Mouse (Mus musculus): ENCODE data around the gene Tdgf1. TPM values are rescaled to one million over a fixed set of nuclear protein-coding genes. Genes with fewer than 3 reads are reported as not detected.

Gene Tdgf1
- polyA plus RNA-seq (2012; rRNA removed) (not detected in 2 replicates), polyA plus RNA-seq (2014; fragmentation: Nextera tagmentation; extraction: Ambion mirVana) (not detected in 2 replicates)

DNA sequence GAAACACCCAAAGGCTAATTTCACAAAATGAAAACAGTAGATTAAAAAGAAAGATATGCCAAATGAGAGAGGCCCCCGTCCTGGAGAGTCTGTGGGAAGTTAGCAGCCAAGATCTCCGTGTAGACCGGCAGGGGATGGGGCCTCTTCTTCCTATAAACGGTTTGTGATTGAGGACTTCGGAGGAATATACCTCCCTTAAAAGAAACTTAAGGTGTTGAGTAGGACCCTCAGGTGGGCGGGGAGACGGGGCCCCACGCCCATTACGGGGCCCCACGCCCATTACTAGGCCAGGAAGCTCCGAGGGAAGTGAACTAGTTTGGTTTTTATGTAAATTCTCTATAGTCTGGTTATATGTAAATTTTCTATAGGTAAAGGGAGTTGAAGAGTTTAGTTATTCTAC is at the start of gene Tdgf1:
Tdgf1 (minus strand) TSS at position 233 of the 400 bp plus-strand sequence.
- no peak within 1 kb of the TSS for H3K4me2 ChIP-seq (ENCODE audit: low read depth)
- no peak within 1 kb of the TSS for H3K27ac ChIP-seq
- peaks cover 0 to 8% of the 10 kb centered on the region in 2 experiments; a peak in 2 of 4 replicates for H3K4me1 ChIP-seq (replicated peaks; ENCODE audit: control insufficient read depth in 2 of 2, insufficient read depth in 2 of 2, low read length in 1 of 2)
- ATAC-seq (ENCODE audit: insufficient read depth) (no peak), DNase-seq (ENCODE audit: low read depth in 3 of 3, low spot score in 3 of 3) (no peak)
- H3K9me3 ChIP-seq (ENCODE audit: control insufficient read depth, low read length), result no peaks in the 10 kb centered on the region
- 11% methylated on average over 11 of the region's 11 CpGs for WGBS (ENCODE audit: insufficient replicate concordance)
- peaks cover 25% of the 10 kb centered on the region for H3K27me3 ChIP-seq (ENCODE audit: control insufficient read depth, insufficient read depth, low read length)
- H3K9ac ChIP-seq (replicated peaks), result no peak within 1 kb of the TSS
- no peak within 1 kb of the TSS for H3K4me3 ChIP-seq (ENCODE audit: insufficient read depth in 1 of 2, low read depth in 2 of 2, low read length in 2 of 2)
- H3K36me3 ChIP-seq (replicated peaks; ENCODE audit: control insufficient read depth, insufficient read depth, low read depth), result no peaks in the 10 kb centered on the region
- TF ChIP-seq CTCF (IDR thresholded peaks at IDR 0.05; ENCODE audit: low read depth) (no peak), EP300 (IDR thresholded peaks at IDR 0.05; ENCODE audit: low read depth) (no peak)

DNA sequence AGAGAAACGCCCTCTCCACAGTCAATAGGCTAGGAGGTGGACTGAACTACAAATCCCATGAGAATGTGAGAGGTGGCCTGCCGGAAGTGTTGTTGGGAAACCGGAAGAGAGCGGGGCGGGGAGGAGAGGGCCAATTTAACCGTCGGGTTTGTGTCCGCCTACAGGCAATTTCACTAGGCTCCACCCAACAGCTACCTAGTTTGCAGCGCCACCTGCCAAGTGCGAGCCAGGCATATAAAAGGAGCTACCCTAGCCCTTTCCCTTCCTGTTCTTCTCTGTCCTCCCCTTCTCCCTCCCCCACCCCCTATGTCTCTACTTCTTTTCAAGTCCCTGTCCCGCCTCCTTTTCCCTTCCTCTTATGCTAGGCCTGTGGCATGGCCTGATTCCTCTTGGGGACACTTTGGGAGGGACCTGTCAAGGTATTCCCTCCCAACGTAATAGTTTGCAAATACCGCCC is 48.8 kb upstream of the Tdgf1 start:
- no peaks in the 10 kb centered on the region for H3K36me3 ChIP-seq (replicated peaks; ENCODE audit: control insufficient read depth, insufficient read depth, low read depth)
- TF ChIP-seq EP300 (IDR thresholded peaks at IDR 0.05; ENCODE audit: low read depth) (no peak), CTCF (IDR thresholded peaks at IDR 0.05; ENCODE audit: low read depth) (peak; percentile 58)
- 10% methylated on average over 13 of the region's 13 CpGs for WGBS (ENCODE audit: insufficient replicate concordance)
- H3K27me3 ChIP-seq (ENCODE audit: control insufficient read depth, insufficient read depth, low read length), result no peaks in the 10 kb centered on the region
- DNase-seq (ENCODE audit: low read depth in 3 of 3, low spot score in 3 of 3), result peak; percentile 66 to 70 (median 68)
- H3K9me3 ChIP-seq (ENCODE audit: control insufficient read depth, low read length), result no peaks in the 10 kb centered on the region
- H3K4me3 ChIP-seq (ENCODE audit: insufficient read depth in 1 of 2, low read depth in 2 of 2, low read length in 2 of 2), result peak overlapping the region; percentile 29 to 54
- peak overlapping the region; percentile 63 for H3K4me2 ChIP-seq (ENCODE audit: low read depth)
- peak; percentile 67 for ATAC-seq (ENCODE audit: insufficient read depth)
- H3K27ac ChIP-seq, result no peak overlapping the region; the same call in 1 of the 2 replicates
- H3K4me1 ChIP-seq (replicated peaks; ENCODE audit: control insufficient read depth in 2 of 2, insufficient read depth in 2 of 2, low read length in 1 of 2), result peaks cover 0 to 12% of the 10 kb centered on the region in 2 experiments; a peak in 2 of 4 replicates
- peak overlapping the region; percentile 13; the same call in 1 of the 2 replicates for H3K9ac ChIP-seq (replicated peaks)

DNA sequence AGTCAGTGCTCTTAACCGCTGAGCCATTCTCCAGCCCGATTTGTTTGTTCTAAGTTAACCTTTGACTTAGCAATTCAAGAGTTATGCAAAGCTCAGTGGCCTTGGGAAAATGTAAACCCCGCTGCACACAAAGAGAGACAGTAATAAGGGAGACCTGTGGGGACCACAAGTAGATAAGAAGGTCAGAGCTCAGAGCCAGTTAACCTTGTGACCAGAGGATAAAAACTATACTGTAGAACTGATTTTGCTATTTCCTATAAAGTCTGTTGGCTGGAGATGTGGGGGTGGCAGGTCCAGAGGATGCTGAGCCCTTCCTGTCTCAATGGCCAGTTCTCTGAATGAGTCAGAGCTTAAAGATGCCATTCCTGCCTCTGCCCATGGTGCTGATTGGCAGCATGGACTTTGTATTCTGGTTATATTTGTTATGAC is 47.3 kb upstream of the Tdgf1 start:
- no peaks in the 10 kb centered on the region for H3K36me3 ChIP-seq (replicated peaks; ENCODE audit: control insufficient read depth, insufficient read depth, low read depth)
- H3K4me3 ChIP-seq (ENCODE audit: insufficient read depth in 1 of 2, low read depth in 2 of 2, low read length in 2 of 2), result no peak overlapping the region
- DNase-seq (ENCODE audit: low read depth in 3 of 3, low spot score in 3 of 3) (peak; percentile 28 to 39 (median 34)), ATAC-seq (ENCODE audit: insufficient read depth) (peak; percentile 42)
- no peak overlapping the region for H3K4me2 ChIP-seq (ENCODE audit: low read depth)
- no peak overlapping the region for H3K27ac ChIP-seq
- H3K27me3 ChIP-seq (ENCODE audit: control insufficient read depth, insufficient read depth, low read length), result no peaks in the 10 kb centered on the region
- no peaks in the 10 kb centered on the region for H3K9me3 ChIP-seq (ENCODE audit: control insufficient read depth, low read length)
- TF ChIP-seq CTCF (IDR thresholded peaks at IDR 0.05; ENCODE audit: low read depth) (no peak), EP300 (IDR thresholded peaks at IDR 0.05; ENCODE audit: low read depth) (no peak)
- 34% methylated on average over 3 of the region's 3 CpGs for WGBS (ENCODE audit: insufficient replicate concordance)
- H3K9ac ChIP-seq (replicated peaks), result no peak overlapping the region
- peaks cover 0 to 12% of the 10 kb centered on the region in 2 experiments; a peak in 2 of 4 replicates for H3K4me1 ChIP-seq (replicated peaks; ENCODE audit: control insufficient read depth in 2 of 2, insufficient read depth in 2 of 2, low read length in 1 of 2)

DNA sequence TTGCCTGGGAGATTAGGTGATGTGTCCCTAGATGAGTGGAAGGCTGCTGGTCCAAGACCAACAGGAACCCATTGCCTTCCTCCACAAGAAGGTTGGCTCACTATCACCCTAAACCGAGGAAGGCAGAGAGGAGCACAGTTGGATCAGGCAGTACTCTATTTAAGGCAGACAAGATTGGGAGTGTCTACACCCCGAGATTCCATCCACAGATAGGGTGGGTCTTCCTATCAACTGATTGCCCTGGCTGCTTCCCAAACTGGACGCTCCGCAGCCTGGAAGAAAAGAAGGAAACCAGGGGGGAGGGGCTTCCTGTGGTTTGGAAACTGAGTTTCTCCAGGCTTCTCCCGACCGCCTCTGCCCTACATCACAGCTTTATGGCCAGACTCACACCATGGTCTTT is 44.2 kb upstream of the Tdgf1 start, which contains the start of gene Rtp3:
Rtp3 (minus strand) TSS at position 380 of the 400 bp plus-strand sequence.
- Histone ChIP-seq H3K4me3 (ENCODE audit: insufficient read depth in 1 of 2, low read depth in 2 of 2, low read length in 2 of 2) (peak within 1 kb of the TSS; percentile 38 to 52), H3K36me3 (replicated peaks; ENCODE audit: control insufficient read depth, insufficient read depth, low read depth) (no peaks in the 10 kb centered on the region), H3K9ac (replicated peaks) (0 out of 2 replicates have a peak within 1 kb of the TSS, but pooled peaks have one; percentile 7), H3K4me2 (ENCODE audit: low read depth) (peak within 1 kb of the TSS; percentile 48), H3K27me3 (ENCODE audit: control insufficient read depth, insufficient read depth, low read length) (no peaks in the 10 kb centered on the region), H3K4me1 (replicated peaks; ENCODE audit: control insufficient read depth in 2 of 2, insufficient read depth in 2 of 2, low read length in 1 of 2) (peaks cover 0 to 12% of the 10 kb centered on the region in 2 experiments; a peak in 2 of 4 replicates), H3K27ac (no peak within 1 kb of the TSS), H3K9me3 (ENCODE audit: control insufficient read depth, low read length) (no peaks in the 10 kb centered on the region)
- ATAC-seq (ENCODE audit: insufficient read depth), result no peak
- 15% methylated on average over 6 of the region's 6 CpGs for WGBS (ENCODE audit: insufficient replicate concordance)
- TF ChIP-seq EP300 (IDR thresholded peaks at IDR 0.05; ENCODE audit: low read depth), result no peak
- TF ChIP-seq CTCF (IDR thresholded peaks at IDR 0.05; ENCODE audit: low read depth), result no peak
- DNase-seq (ENCODE audit: low read depth in 3 of 3, low spot score in 3 of 3), result no peak

DNA sequence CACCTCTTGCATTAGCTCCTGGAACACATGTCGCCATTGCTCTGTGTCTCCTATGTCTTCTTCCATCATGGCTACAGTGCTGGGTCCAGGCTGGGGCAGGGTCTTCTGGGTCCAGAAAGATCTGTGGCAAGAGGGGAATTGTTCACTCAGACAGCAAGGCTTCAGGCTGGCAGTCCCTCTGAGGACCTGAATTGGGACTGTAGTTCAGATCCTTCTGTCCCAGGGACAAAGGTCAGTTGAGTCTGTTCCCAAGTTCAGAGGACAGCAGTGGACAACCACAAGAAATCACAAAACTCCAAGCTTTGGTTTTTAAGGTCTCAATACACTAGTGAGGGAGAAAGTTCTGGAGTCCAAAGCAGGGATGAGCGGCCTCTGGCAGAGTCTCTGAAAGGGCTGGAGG is 43.6 kb upstream of the Tdgf1 start:
- peak overlapping the region; percentile 20; the same call in 1 of the 2 replicates for H3K9ac ChIP-seq (replicated peaks)
- no peaks in the 10 kb centered on the region for H3K27me3 ChIP-seq (ENCODE audit: control insufficient read depth, insufficient read depth, low read length)
- peak overlapping the region; percentile 38 to 52 for H3K4me3 ChIP-seq (ENCODE audit: insufficient read depth in 1 of 2, low read depth in 2 of 2, low read length in 2 of 2)
- no peaks in the 10 kb centered on the region for H3K36me3 ChIP-seq (replicated peaks; ENCODE audit: control insufficient read depth, insufficient read depth, low read depth)
- WGBS (ENCODE audit: insufficient replicate concordance), result 59% methylated on average over 2 of the region's 2 CpGs
- no peak for ATAC-seq (ENCODE audit: insufficient read depth)
- H3K9me3 ChIP-seq (ENCODE audit: control insufficient read depth, low read length), result no peaks in the 10 kb centered on the region
- no peak overlapping the region for H3K27ac ChIP-seq
- DNase-seq (ENCODE audit: low read depth in 3 of 3, low spot score in 3 of 3), result no peak
- peaks cover 0 to 9% of the 10 kb centered on the region in 2 experiments; a peak in 2 of 4 replicates for H3K4me1 ChIP-seq (replicated peaks; ENCODE audit: control insufficient read depth in 2 of 2, insufficient read depth in 2 of 2, low read length in 1 of 2)
- peak overlapping the region; percentile 48 for H3K4me2 ChIP-seq (ENCODE audit: low read depth)
- TF ChIP-seq CTCF (IDR thresholded peaks at IDR 0.05; ENCODE audit: low read depth), result no peak
- no peak for TF ChIP-seq EP300 (IDR thresholded peaks at IDR 0.05; ENCODE audit: low read depth)

All from liver, embryonic 14.5 days (tissue).